Mouse (Mus musculus): ENCODE measurements at regions not wholly inside any gene's neighbourhood (a gene's known extent, or its start where the extent isn't known, plus 50 kb on each side); places are given as distances from the start of the nearest gene placed in this dataset.
"Not testable (repeated sequence)": the region's sequence is repeated elsewhere in the genome, so short reads cannot be mapped to it uniquely, and the experiment has no call there.

GRCm38 (mm10) chr14:86197864-86198263 lies 943.2 kb downstream of the Diaph3 start:
- no peak for DNase-seq (ENCODE audit: inconsistent ontology term)

DNA sequence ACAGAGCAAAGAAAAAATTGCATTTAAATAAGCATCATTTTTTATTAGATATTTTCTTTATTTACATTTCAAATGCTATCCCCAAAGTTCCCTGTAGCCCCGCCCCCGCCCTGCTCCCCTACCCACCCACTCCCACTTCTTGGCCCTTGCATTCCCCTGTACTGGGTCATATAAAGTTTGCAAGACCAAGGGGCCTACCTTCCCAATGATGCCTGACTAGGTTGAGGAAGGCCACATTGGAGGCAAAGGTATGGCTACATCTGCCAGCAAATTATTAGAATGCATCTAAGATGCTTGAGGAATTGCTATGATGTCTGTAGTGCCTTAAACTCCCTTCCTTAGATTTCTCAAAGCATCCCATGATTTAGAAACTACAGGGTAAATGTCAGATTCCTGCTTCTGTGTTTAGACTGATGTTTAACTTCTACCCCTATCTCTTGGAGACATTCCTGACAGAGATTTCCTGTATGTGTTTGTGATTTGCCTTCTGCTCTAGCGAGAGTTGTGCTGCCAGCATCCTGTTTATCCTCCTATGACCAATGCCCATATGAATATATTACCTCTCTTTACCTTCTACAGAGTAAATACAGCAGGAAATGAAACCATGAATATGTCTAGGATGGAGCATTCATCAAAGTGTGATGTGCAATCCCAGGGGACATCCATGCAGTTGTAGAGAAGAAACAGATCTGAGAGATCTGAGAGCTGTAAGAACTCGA lies 956.2 kb downstream of the Diaph3 start:
- no peak for DNase-seq (ENCODE audit: inconsistent ontology term)

- DNase-seq (ENCODE audit: inconsistent ontology term): no peak
Measured at GRCm38 (mm10) chr14:86178517-86178916, 962.5 kb downstream of the Diaph3 start.

DNA sequence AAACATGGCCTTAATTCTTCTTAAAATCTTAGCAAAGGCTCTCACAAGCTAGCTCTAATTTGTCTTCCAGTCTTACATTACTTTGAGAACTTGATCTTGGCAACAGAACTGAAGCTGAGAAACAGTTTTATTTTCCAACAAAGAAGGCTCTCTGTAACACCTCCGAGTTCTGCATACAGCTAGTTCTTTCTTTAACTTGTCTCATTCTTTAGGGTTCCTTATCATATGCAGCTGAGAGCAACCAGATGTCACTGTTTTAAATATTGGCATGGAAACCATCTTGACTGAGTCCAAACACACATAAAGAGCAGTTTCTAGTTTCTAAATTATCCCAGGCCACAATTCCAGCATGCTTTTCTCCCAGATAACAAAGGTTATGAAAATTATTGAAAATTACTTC lies 969.9 kb downstream of the Diaph3 start:
- DNase-seq (ENCODE audit: inconsistent ontology term): no peak

- DNase-seq (ENCODE audit: inconsistent ontology term): no peak
Measured at GRCm38 (mm10) chr14:86159151-86159550, 981.9 kb downstream of the Diaph3 start.

DNA sequence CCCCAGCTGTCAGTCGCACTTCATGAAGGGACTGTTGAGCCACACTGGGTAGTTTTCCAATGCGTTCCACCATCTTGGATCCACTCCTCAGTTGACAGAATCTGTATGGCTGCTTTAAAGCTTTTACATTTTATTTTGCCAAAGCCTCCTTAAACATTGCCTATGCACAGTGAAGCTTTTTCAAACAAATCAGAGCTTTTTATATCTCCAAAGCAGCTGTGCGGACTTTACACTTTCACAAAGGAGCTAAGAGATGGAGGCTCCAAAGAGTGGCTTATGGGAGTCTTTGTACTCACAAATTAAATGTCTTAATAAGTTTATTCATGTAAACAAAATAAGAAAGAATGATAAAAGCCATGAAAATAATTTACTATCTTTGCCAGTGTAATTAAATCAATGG lies 986.3 kb downstream of the Diaph3 start:
- no peak for DNase-seq (ENCODE audit: inconsistent ontology term)

DNA sequence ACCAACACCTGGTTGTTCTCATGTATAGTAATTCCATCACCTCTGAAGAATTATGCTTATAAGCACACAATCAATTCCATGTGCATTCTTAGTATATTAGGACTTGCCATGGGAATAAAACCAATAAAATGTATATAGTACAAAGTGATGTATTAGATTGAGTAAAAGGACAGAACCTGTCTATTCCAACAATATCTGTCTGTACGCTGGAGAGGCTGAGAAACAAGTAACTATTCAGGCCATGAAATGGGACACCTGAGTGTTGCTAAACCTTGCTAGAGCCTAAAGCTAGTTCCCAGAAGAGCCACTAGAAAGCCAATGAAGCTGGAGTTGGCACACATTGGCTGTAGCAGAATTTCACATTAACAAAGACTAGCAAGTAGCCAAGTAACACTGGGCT lies 989.8 kb downstream of the Diaph3 start:
- DNase-seq (ENCODE audit: inconsistent ontology term): no peak

DNA sequence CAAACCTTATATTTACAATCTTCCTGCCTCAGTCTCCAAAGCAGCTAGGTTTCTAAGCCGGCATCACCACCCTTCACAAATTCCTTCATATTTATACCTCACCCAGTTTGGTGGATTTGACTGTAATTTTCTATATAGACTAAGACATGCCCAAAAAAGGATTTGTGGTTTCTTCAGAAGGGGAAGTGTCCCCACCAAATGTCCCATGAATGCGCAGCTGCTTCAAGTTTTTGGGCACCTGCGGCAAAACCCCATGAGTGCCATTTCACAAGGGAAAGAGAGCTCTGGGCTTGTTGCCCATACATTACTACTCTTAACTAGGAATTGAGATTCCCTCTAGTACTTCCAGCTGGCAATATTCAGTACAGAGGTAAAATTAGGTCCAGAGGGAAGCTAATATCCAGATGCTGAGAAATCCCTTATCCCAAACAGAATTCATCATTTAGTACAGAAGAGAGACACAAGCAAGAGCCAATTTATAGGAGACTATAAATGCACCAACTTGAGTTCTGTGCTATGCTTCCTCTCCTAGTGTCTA lies 990.6 kb downstream of the Diaph3 start:
- no peak for DNase-seq (ENCODE audit: inconsistent ontology term)

GRCm38 (mm10) chr14:86115254-86116057 lies 1025.6 kb downstream of the Diaph3 start:
- no peak for DNase-seq (ENCODE audit: inconsistent ontology term)

DNA sequence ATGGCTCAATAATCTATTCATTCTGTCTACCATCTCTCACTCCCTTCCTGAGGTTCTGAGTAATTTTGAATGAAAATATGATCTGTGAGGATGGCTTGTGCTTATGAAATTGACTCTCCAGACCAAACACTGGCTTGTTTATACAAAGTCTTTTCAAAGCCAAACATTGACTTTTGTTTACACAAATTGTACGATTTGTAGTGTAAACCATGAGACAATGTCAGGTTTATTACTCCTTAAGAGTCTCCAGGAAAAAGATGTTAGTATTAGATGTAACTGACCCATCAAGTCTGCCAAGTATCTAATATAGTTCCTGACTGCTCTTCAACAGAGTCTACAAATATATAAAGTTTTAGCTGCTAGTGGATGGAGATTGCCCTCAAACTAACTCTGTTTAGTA lies 1039.5 kb downstream of the Diaph3 start:
- no peak for DNase-seq (ENCODE audit: inconsistent ontology term)

DNA sequence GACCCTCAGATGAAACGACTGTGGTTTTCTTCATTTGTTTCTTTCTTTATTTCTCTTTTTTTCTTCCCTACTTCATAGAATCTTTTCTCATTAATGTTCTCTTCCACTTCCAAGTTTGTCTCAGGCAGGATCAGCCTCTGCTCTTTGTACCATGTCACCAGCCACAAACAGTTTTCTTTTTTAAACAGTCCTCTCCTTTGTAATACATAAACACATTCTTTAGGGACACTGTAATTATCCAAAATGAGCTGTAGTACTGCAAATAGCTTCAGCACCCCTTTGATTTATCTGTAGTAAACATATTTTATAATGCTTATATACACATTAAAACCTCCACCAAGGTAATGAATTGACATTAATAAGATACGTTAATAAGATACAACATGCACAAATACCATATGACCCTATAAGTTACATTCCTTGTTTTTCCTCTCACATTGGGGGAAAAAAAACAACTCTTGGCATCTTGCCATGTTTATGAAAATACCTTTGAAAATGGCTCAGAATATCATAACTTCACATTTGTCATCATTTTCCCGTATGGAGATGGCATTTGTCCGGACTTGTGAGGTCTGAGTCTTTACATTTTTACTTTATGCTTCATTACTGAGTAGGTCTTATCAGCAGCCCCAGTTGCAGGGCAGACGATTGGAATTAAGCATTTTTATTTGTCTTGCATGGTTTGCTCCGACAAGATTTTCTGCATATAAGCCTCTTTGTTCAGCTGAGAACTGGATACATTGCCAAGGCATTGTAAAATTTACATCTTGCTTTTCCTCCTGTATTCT lies 1070.5 kb downstream of the Diaph3 start:
- peak; percentile 33 for DNase-seq (ENCODE audit: inconsistent ontology term)

DNA sequence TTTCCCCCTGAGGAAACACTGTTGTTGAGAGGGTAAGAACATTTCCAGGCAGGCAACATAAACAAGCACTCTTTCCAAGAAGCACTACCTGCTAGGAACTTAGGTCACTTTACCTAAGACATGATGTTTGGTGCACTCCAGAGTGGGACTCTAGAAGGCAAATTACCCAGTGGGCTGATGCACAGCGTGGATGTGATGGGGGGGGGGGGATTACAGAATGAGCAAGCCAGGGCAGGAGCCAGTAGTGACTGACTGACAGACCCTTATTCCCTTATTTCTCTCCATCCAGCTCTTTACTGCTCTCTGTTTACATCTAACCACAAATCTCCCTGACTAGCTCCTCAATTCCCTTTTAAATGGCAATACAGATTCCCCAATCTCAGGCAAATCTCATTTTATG lies 1071.7 kb downstream of the Diaph3 start:
- no peak for DNase-seq (ENCODE audit: inconsistent ontology term)

GRCm38 (mm10) chr14:86067743-86068142 lies 1073.3 kb downstream of the Diaph3 start:
- no peak for DNase-seq (ENCODE audit: inconsistent ontology term)

GRCm38 (mm10) chr14:86063620-86063943 lies 1077.5 kb downstream of the Diaph3 start:
- no peak for DNase-seq (ENCODE audit: inconsistent ontology term)

DNA sequence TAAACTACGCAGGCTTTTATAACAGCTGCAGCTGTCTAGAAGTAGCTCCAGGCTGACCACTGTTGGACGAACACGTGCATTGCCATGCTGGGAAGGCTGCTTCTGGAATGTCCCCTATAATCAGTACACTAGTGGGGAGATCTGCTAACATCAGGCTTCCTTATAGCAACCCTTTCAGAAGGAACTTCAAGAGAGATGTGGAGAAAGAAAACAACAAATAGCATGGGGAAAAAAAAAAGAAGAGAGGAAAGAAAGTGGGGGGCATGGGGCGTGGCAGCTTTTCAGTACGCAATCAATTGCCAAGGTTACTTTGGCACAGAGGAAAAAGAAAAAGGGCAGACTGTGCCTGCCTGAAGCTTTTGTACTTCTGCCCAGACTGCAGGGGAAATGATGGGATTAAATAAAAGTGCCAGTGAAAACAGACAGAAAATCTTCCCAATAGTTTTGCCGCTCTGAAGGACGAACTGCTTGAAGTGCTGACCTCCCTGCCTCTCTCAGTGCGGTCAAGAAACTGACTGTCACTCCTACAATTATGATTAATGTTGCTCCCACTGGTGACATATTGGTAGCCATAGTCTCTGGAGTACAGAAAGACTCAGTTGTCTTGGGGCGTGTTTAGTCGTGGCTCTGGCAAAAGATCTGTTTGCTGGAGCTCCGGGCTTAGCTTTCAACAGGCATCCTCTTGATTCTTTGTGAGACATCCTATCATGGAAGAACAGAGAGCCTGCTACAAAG lies 1078.0 kb downstream of the Diaph3 start:
- no peak for DNase-seq (ENCODE audit: inconsistent ontology term)

DNA sequence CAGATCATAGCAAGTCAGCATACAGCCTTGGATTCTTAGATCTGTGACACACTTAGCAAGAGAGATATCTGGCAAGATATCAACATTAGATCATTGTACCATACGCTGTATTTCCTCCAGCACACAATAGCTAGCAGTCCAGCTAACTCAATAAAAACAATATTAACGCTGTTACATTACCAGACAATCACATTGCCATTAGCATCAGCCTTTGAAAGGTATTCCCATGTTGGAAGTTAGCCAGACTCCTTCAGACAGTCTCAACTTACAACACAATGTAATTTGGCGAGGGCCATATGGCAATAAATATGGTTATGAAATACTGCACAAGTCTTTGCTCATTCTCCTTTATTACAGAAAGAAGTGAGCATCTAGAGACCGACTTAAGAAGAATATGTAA lies 1084.0 kb downstream of the Diaph3 start:
- no peak for DNase-seq (ENCODE audit: inconsistent ontology term)

DNA sequence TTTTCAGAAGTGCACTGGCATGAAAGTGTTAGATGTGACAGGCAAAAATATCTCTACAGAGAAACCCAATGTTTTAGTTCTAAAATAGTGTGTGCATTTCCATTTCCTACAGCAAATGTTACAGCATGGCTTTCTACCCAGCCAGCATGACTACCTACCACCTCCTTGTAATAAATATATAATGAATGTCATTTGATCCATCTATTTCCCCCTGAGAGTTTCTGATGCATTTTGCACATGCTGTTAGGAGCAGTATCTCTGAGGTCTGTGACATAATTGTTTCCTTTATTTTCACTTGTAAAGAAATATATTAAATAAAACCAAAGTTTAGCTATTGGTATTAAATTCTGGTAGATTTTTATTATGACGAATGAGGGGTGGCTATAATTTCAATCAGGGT lies 1086.4 kb downstream of the Diaph3 start:
- no peak for DNase-seq (ENCODE audit: inconsistent ontology term)

- DNase-seq (ENCODE audit: inconsistent ontology term): no peak
Measured at GRCm38 (mm10) chr14:86029401-86029800, 1111.6 kb downstream of the Diaph3 start.

GRCm38 (mm10) chr14:86017611-86018010 lies 1123.4 kb downstream of the Diaph3 start:
- not testable (repeated sequence) for DNase-seq (ENCODE audit: inconsistent ontology term)
